Mouse (Mus musculus) liver, adult 2 months (tissue): ENCODE data around the gene Commd9. TPM values are rescaled to one million over a fixed set of nuclear protein-coding genes. Genes with fewer than 3 reads are reported as not detected.

Experiments
- DNase-seq: peaks from one replicate; pipeline ENCODE4 v3.0.0-alpha.2; 2011; ENCODE audit warnings: low read depth, low spot score; ENCODE audit errors: extremely low read depth
- H3K27ac ChIP-seq: fragments of 200-500 bp; replicated peaks from 2 replicates; pipeline ENCODE4 v1.5.1; 2012; ENCODE audit warnings: low read depth, mild to moderate bottlenecking, control low read depth, inconsistent platforms, low read length; ENCODE audit not compliant: insufficient read depth
- H3K27me3 ChIP-seq: fragments of 200-500 bp; 2 replicates; pipeline ENCODE4 v1.6.1; 2012; ENCODE audit warnings: mild to moderate bottlenecking, moderate library complexity, low read length, inconsistent platforms; ENCODE audit not compliant: control insufficient read depth, insufficient read depth
- H3K36me3 ChIP-seq: fragments of 200-500 bp; 2 replicates; pipeline ENCODE4 v1.6.1; 2012; ENCODE audit warnings: low read length, inconsistent platforms; ENCODE audit not compliant: control insufficient read depth, insufficient read depth
- H3K4me1 ChIP-seq: fragments of 200-500 bp; 2 replicates; pipeline ENCODE4 v1.6.1; 2011; ENCODE audit warnings: low read length; ENCODE audit not compliant: control insufficient read depth, insufficient read depth
- H3K4me3 ChIP-seq: fragments of 200-500 bp; 2 replicates; pipeline ENCODE4 v1.5.1; 2011; ENCODE audit warnings: low read depth, mild to moderate bottlenecking, control low read depth, low read length, moderate library complexity; ENCODE audit not compliant: insufficient read depth
- H3K79me2 ChIP-seq: fragments of 200-500 bp; 2 replicates; pipeline ENCODE4 v1.6.1; 2012; ENCODE audit warnings: inconsistent platforms, mild to moderate bottlenecking, low read length, moderate library complexity; ENCODE audit not compliant: control insufficient read depth, insufficient read depth
- H3K9ac ChIP-seq: fragments of 200-500 bp; 2 replicates; pipeline ENCODE4 v1.6.1; 2012; ENCODE audit warnings: low read depth, mild to moderate bottlenecking, control low read depth, inconsistent platforms, low read length
- CTCF ChIP-seq: fragments of 200-500 bp; IDR thresholded peaks from 2 replicates; pipeline ENCODE4 v1.5.1; 2011; ENCODE audit warnings: low read depth, low read length, control low read depth
- POLR2A ChIP-seq: fragments of 200-500 bp; IDR thresholded peaks from 2 replicates; pipeline ENCODE4 v1.6.1; 2011; ENCODE audit warnings: low read length, control low read depth; ENCODE audit not compliant: insufficient read depth; ENCODE audit errors: extremely low read depth
- WGBS: fragments of 180-500 bp; shearing (Covaris S2); methylation state at CpG from one replicate; pipeline ENCODE4 v1.1.7; 2018; 5-methylcytosine and 5-hydroxymethylcytosine counted together
- polyA plus RNA-seq: library from polyadenylated mRNA; depleted of rRNA; stranded (reverse); fragments of >200 nt; gene quantifications from 2 replicates; pipeline ENCODE4 v1.2.3, GENCODE M21; 2012; rRNA removed
- total RNA-seq: library from RNA; depleted of rRNA; stranded (reverse); fragments of >200 nt; gene quantifications from 2 replicates; pipeline ENCODE4 v1.2.3, GENCODE M21; 2014; rRNA removed

Commd9 gene
- total RNA-seq: 26.6 and 30.7 TPM in 2 replicates
- 44.1 and 44.4 TPM in 2 replicates for polyA plus RNA-seq

- peak within 1 kb of the TSS; percentile 74 for H3K9ac ChIP-seq
- H3K36me3 ChIP-seq: no peaks in the 10 kb centered on the region
- peak within 1 kb of the TSS; percentile 80 for H3K4me3 ChIP-seq
- peak; percentile 87 for DNase-seq
- TF ChIP-seq CTCF (no peak), POLR2A (0 out of 2 replicates have a peak, but pooled peaks have one; percentile 25)
- H3K79me2 ChIP-seq: peaks cover 10% of the 10 kb centered on the region; the same call in 1 of the 2 replicates
- WGBS: 10% methylated on average over 22 of the region's 22 CpGs
- H3K27ac ChIP-seq: 0 out of 2 replicates have a peak within 1 kb of the TSS, but pooled peaks have one; percentile 27
- H3K27me3 ChIP-seq: no peaks in the 10 kb centered on the region
- 0 out of 2 replicates have a peak, but pooled peaks cover 3% of the 10 kb centered on the region for H3K4me1 ChIP-seq
Observed at GRCm38 (mm10) chr2:101885768-101886438, at the start of gene Commd9. TSS of gene Commd9 (plus strand) at chr2:101886247.

GRCm38 (mm10) chr2:101842756-101843155 lies 43.3 kb upstream of the Commd9 start:
- H3K36me3 ChIP-seq: no peaks in the 10 kb centered on the region
- H3K4me3 ChIP-seq: no peak overlapping the region
- no peak for DNase-seq
- no peaks in the 10 kb centered on the region for H3K4me1 ChIP-seq
- no peak overlapping the region for H3K9ac ChIP-seq
- H3K27ac ChIP-seq: no peak overlapping the region
- WGBS: 87% methylated on average over 7 of the region's 7 CpGs
- no peak for TF ChIP-seq CTCF
- no peak for TF ChIP-seq POLR2A
- no peaks in the 10 kb centered on the region for H3K79me2 ChIP-seq
- no peaks in the 10 kb centered on the region for H3K27me3 ChIP-seq

- no peak for DNase-seq
- H3K4me3 ChIP-seq: no peak overlapping the region
- TF ChIP-seq POLR2A (no peak), CTCF (no peak)
- WGBS: 82% methylated on average over 7 of the region's 7 CpGs
- H3K36me3 ChIP-seq: no peaks in the 10 kb centered on the region
- H3K9ac ChIP-seq: no peak overlapping the region
- no peaks in the 10 kb centered on the region for H3K79me2 ChIP-seq
- H3K4me1 ChIP-seq: no peaks in the 10 kb centered on the region
- H3K27ac ChIP-seq: no peak overlapping the region
- H3K27me3 ChIP-seq: no peaks in the 10 kb centered on the region
Observed at GRCm38 (mm10) chr2:101854792-101855191, 31.3 kb upstream of the Commd9 start.

GRCm38 (mm10) chr2:101856174-101856573 lies 29.9 kb upstream of the Commd9 start:
- Histone ChIP-seq H3K36me3 (no peaks in the 10 kb centered on the region), H3K79me2 (no peaks in the 10 kb centered on the region), H3K4me3 (no peak overlapping the region), H3K9ac (no peak overlapping the region), H3K27ac (no peak overlapping the region), H3K27me3 (no peaks in the 10 kb centered on the region), H3K4me1 (no peaks in the 10 kb centered on the region)
- DNase-seq: no peak
- TF ChIP-seq CTCF (no peak), POLR2A (no peak)
- WGBS: 86% methylated on average over 9 of the region's 9 CpGs

- Histone ChIP-seq H3K9ac (no peak overlapping the region), H3K79me2 (no peaks in the 10 kb centered on the region), H3K4me1 (no peaks in the 10 kb centered on the region), H3K27ac (no peak overlapping the region), H3K36me3 (no peaks in the 10 kb centered on the region), H3K27me3 (no peaks in the 10 kb centered on the region), H3K4me3 (no peak overlapping the region)
- WGBS: 96% methylated on average over 3 of the region's 3 CpGs
- TF ChIP-seq POLR2A (no peak), CTCF (no peak)
- no peak for DNase-seq
Observed at GRCm38 (mm10) chr2:101860920-101861485, 25.0 kb upstream of the Commd9 start.
